Mouse (Mus musculus): ENCODE results near the gene Sh3rf1.

DNA sequence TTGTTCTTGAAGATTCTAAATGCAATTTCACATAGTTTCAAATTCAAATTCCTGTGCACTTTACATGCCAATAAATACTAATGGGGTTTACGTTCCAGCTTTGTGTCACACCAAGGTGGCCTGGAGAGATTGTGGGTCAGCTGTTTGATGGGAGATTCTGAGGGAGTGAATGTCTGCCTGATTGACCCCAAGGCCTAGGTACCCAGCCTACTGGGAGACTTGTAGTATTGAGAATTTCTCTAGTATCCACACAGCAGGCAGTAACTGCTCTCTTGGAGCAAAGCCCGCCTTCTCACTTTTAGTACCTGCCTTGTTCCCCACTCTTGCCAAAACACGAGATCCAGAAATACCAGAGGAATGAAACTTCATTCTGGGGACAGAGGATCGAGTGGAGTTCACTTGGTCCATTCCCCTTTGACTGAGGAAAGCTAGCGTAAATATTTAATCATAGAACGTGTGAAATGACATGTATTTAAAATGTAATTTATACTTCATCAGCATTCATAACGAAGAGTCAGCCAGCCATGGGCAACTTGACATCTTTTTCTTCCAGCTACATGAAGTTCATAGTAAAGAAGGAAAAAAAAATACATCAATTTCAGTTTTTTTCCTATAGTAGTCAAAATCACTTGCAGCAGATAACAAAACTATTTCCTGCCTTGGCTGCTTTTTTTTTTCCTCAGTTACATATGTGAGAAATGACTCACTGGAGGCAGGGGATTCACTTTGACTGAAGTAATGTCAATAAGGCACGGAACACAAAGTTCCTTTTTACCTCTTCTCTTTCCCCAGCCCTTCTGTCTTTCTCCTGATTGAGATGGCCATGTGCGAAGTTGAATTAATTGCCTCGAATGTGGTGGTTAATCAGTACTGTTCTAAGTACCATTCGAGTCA lies 52.0 kb downstream of the Sh3rf1 start:
- TF ChIP-seq NANOG (IDR thresholded peaks at IDR 0.05; ENCODE audit: borderline replicate concordance, low read length) (no peak), POU5F1 (IDR thresholded peaks at IDR 0.05; ENCODE audit: borderline replicate concordance, low read length) (no peak)

All from E14TG2a.4 (cell line).